Mouse (Mus musculus): ENCODE data around the gene Sumo2. TPM values are rescaled to one million over a fixed set of nuclear protein-coding genes. Genes with fewer than 3 reads are reported as not detected.
"Not testable (repeated sequence)": the region's sequence is repeated elsewhere in the genome, so short reads cannot be mapped to it uniquely, and the experiment has no call there.

Sumo2 gene
- total RNA-seq, 2 experiments from 2014 or later: 146 TPM

GRCm38 (mm10) chr11:115520218-115520617 is 15.9 kb downstream of the Sumo2 start:
- DNase-seq (ENCODE audit: low spot score): no peak

- DNase-seq (ENCODE audit: low spot score): no peak
These were observed 16.5 kb downstream of the Sumo2 start for GRCm38 (mm10) chr11:115519581-115519980.

GRCm38 (mm10) chr11:115518693-115519092 is 17.4 kb downstream of the Sumo2 start:
- no peak for DNase-seq (ENCODE audit: low spot score)

- DNase-seq (ENCODE audit: low spot score): peak; percentile 35
These were observed 19.1 kb downstream of the Sumo2 start for GRCm38 (mm10) chr11:115516942-115517341.

GRCm38 (mm10) chr11:115515021-115515420 is 21.1 kb downstream of the Sumo2 start:
- no peak for DNase-seq (ENCODE audit: low spot score)

- peak; percentile 99 for DNase-seq (ENCODE audit: low spot score)
These were observed 21.8 kb downstream of the Sumo2 start, which contains the start of gene Jpt1 for GRCm38 (mm10) chr11:115514238-115514663. Jpt1 (minus strand) TSS chr11:115514387.

- DNase-seq (ENCODE audit: low spot score): peak; percentile 46
These were observed 22.5 kb downstream of the Sumo2 start for GRCm38 (mm10) chr11:115513271-115514237.

GRCm38 (mm10) chr11:115512407-115513183 is 23.5 kb downstream of the Sumo2 start:
- DNase-seq (ENCODE audit: low spot score): peak; percentile 39

- DNase-seq (ENCODE audit: low spot score): no peak
These were observed 24.1 kb downstream of the Sumo2 start for GRCm38 (mm10) chr11:115512004-115512403.

- no peak for DNase-seq (ENCODE audit: low spot score)
These were observed 25.0 kb downstream of the Sumo2 start for GRCm38 (mm10) chr11:115511121-115511520.

- no peak for DNase-seq (ENCODE audit: low spot score)
These were observed 25.6 kb downstream of the Sumo2 start for GRCm38 (mm10) chr11:115510507-115510888.

GRCm38 (mm10) chr11:115509773-115510506 is 26.1 kb downstream of the Sumo2 start:
- DNase-seq (ENCODE audit: low spot score): no peak

GRCm38 (mm10) chr11:115508061-115508460 is 28.0 kb downstream of the Sumo2 start:
- no peak for DNase-seq (ENCODE audit: low spot score)

- DNase-seq (ENCODE audit: low spot score): no peak
These were observed 29.5 kb downstream of the Sumo2 start for GRCm38 (mm10) chr11:115506586-115506985.

- no peak for DNase-seq (ENCODE audit: low spot score)
These were observed 33.4 kb downstream of the Sumo2 start for GRCm38 (mm10) chr11:115502636-115503035.

GRCm38 (mm10) chr11:115496559-115496958 is 39.5 kb downstream of the Sumo2 start:
- DNase-seq (ENCODE audit: low spot score): not testable (repeated sequence)

- DNase-seq (ENCODE audit: low spot score): no peak
These were observed 43.7 kb downstream of the Sumo2 start for GRCm38 (mm10) chr11:115492387-115492786.

- peak; percentile 67 for DNase-seq (ENCODE audit: low spot score)
These were observed 44.6 kb downstream of the Sumo2 start, which contains the start of gene Nt5c for GRCm38 (mm10) chr11:115491356-115492083. Nt5c (minus strand) TSS chr11:115491862.

GRCm38 (mm10) chr11:115490441-115491355 is 45.4 kb downstream of the Sumo2 start:
- DNase-seq (ENCODE audit: low spot score): no peak

Data from gastrocnemius, adult 18-20 months (tissue).